Mouse (Mus musculus): ENCODE measurements at regions not wholly inside any gene's neighbourhood (a gene's known extent, or its start where the extent isn't known, plus 50 kb on each side); places are given as distances from the start of the nearest gene placed in this dataset.
"Not testable (repeated sequence)": the region's sequence is repeated elsewhere in the genome, so short reads cannot be mapped to it uniquely, and the experiment has no call there.

DNA sequence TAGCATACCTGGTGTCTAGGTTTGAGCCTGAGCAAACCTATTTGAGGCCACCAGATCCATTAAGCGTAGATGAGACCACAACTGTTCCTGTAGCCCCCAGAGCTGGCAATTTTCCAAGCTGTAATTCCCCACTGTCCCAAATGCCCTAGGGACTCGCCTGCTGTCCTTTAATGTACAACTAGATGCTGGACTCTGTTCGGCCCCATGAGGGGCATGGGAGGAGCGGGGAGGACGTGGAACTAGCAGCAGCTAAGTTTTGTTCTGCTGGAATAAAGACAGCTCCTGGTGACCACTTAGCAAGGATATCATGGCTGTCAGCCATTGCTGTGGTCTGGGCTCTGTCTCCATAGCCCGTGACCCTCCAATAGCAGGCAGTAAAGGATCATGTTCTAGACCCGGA is 103.1 kb downstream of the Ero1lb start:
- not testable (repeated sequence) for TF ChIP-seq POLR2A (IDR thresholded peaks at IDR 0.05; ENCODE audit: low read depth, low read length); CTCF (IDR thresholded peaks at IDR 0.05; ENCODE audit: extremely low read depth, insufficient read depth, insufficient read length, insufficient replicate concordance)

All from spleen, adult 2 months (tissue).